Mouse (Mus musculus) naive thymus-derived CD4-positive, alpha-beta T cell, adult 5 months (primary cell): ENCODE results near the gene C2cd2l. TPM values are rescaled to one million over a fixed set of nuclear protein-coding genes. Genes with fewer than 3 reads are reported as not detected.

ENCODE experiments used
- polyA plus RNA-seq: library from polyadenylated mRNA; unstranded; fragments of 100-300 nt; shearing (Covaris generic); gene quantifications from one replicate; pipeline ENCODE4 v1.2.1, GENCODE M21; 2017

C2cd2l gene
- 19.9 TPM for polyA plus RNA-seq

GRCm38 (mm10) chr9:44319887-44320798 lies at the start of gene C2cd2l:
TSS of gene C2cd2l (minus strand) at chr9:44320285.

GRCm38 (mm10) chr9:44361190-44361917 lies 41.3 kb upstream of the C2cd2l start, which contains the start of gene Vps11:
TSS of gene Vps11 (minus strand) at chr9:44361670.

GRCm38 (mm10) chr9:44343781-44344421 lies 23.8 kb upstream of the C2cd2l start, which contains the start of gene Hmbs:
TSS of gene Hmbs (minus strand) at chr9:44344228.

DNA sequence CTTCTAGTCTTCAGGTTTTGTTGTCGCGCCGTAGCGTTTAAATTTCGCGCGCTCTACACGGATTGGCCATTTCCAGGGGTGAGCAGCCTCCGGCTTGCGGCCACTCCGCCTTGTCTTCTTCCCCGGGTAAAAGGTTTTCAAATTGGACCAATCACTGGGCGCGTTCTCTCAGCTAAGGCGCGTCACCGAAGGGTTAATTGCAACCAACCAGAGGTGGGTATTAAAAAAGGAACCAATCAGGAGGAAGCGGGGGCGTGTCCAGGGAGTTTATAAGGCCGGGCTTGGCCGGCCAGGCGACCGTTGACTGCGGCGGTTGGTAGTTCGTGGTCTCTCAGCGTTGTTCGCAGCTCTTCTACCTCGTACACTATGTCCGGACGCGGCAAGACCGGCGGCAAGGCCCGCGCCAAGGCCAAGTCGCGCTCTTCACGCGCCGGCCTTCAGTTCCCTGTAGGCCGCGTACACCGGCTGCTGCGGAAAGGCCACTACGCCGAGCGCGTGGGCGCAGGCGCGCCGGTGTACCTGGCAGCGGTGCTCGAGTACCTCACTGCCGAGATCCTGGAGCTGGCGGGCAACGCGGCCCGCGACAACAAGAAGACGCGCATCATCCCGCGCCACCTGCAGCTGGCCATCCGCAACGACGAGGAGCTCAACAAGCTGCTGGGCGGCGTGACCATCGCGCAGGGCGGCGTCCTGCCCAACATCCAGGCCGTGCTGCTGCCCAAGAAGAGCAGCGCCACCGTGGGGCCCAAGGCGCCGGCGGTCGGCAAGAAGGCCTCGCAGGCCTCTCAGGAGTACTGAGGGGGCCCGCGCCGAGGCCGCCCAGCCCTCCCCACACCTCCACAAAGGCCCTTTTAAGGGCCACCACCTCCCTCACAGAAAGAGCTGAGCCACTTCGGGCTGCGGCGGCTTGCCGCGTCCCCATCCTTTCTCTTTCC lies 14.6 kb upstream of the C2cd2l start, which contains the start of gene H2afx:
H2afx (plus strand) TSS at position 299 of the 935 bp plus-strand sequence.

DNA sequence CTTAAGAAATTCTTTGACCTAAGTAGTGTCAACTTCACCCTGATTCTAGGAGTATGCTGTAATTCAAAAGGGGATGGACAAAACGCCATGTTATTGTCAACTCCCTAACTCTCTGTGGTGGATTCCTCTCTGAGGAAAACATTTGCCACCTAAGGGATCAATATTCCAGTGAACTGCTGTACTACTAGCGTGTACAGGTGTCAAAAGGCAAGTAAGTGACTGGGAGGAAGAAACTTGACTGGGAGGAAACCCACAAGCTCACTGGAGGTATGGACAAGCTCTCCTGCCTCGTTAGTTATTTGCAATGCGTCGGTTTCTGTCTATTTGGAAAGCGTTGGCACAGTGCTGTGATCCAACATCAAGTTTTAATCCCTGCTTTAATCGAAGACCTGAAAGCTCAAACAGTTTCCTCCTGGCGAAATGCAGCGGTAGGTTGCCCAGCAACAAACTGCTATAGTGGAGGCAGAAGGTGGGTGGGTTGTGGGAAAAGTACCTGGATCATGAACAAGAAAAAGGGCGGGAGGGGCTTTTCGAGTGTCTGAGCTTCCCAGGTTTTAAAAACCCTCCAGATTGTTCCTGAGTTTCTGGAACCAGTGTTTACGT lies 5.8 kb upstream of the C2cd2l start, which contains the start of gene Dpagt1:
Dpagt1 (plus strand) TSS at position 252 of the 603 bp plus-strand sequence.

DNA sequence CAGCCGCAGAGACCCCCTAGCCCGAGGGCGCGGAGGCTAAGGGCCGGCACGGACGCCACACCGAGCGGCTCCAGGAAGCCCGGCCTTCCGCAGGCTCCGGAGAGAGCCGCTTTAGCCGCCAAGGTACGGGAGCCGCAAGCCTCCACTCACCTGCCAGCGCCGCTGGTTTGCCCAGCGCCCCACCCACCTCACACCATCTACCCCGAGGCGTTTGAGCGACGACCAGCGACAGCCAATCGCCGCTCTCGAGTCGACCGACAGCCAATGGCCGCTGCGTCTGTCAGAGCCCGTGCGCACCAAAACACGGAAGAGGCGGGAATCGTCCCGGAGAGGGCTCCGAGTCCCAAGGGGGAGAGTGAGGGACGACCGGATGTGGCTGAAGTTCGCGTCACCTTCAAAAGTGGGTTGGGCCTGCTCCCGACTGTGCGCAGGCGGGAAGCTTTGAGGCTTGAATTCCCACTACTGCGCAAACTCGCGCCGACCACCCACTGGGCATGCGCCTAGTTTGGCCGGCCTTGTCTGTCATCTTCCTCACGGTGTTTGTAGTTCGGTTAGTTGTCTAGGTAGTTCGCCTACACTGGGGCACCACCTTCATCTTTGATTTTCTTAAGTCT lies 14.5 kb downstream of the C2cd2l start, which contains the start of gene Hinfp:
Hinfp (minus strand) TSS at position 206 of the 614 bp plus-strand sequence.

GRCm38 (mm10) chr9:44288076-44288958 lies 31.8 kb downstream of the C2cd2l start, which contains the start of gene Abcg4:
TSS of gene Abcg4 (minus strand) at chr9:44288615.

GRCm38 (mm10) chr9:44268432-44268831 lies 51.7 kb downstream of the C2cd2l start, which contains the start of gene Nlrx1:
TSS of gene Nlrx1 (minus strand) at chr9:44268599.

Other genes starting within 250 kb of the C2cd2l start
- gene Mfrp, start 218.6 kb downstream of the C2cd2l start, polyA plus RNA-seq: not detected
- gene C1qtnf5, start 213.0 kb downstream of the C2cd2l start, polyA plus RNA-seq: not detected
- gene Gm49380, start 206.8 kb downstream of the C2cd2l start, polyA plus RNA-seq: not detected
- 20.6 TPM for gene Rnf26, start 206.8 kb downstream of the C2cd2l start, polyA plus RNA-seq
- 0.70 TPM for gene Mcam, start 185.8 kb downstream of the C2cd2l start, polyA plus RNA-seq
- gene Cbl, start 86.2 kb downstream of the C2cd2l start, polyA plus RNA-seq: 46.8 TPM
- gene Ccdc153, start 79.6 kb downstream of the C2cd2l start, polyA plus RNA-seq: not detected
- gene Pdzd3, start 68.8 kb downstream of the C2cd2l start, polyA plus RNA-seq: not detected
- gene Nlrx1, start 51.7 kb downstream of the C2cd2l start, polyA plus RNA-seq: 2.9 TPM
- not detected for gene Abcg4, start 31.7 kb downstream of the C2cd2l start, polyA plus RNA-seq
- gene Hinfp, start 14.6 kb downstream of the C2cd2l start, polyA plus RNA-seq: 49.0 TPM
- gene Dpagt1, start 5.7 kb upstream of the C2cd2l start, polyA plus RNA-seq: 6.6 TPM
- 62.7 TPM for gene H2afx, start 14.4 kb upstream of the C2cd2l start, polyA plus RNA-seq
- gene Hmbs, start 23.9 kb upstream of the C2cd2l start, polyA plus RNA-seq: 20.3 TPM
- 73.9 TPM for gene Vps11, start 41.4 kb upstream of the C2cd2l start, polyA plus RNA-seq
- gene Hyou1, start 59.2 kb upstream of the C2cd2l start, polyA plus RNA-seq: 16.9 TPM
- 15.1 TPM for gene Slc37a4, start 76.6 kb upstream of the C2cd2l start, polyA plus RNA-seq
- 2,678 TPM for gene Rps25, start 86.9 kb upstream of the C2cd2l start, polyA plus RNA-seq
- 80.8 TPM for gene Trappc4, start 87.3 kb upstream of the C2cd2l start, polyA plus RNA-seq
- gene Ccdc84, start 98.3 kb upstream of the C2cd2l start, polyA plus RNA-seq: 39.8 TPM
- not detected for gene Foxr1, start 120.9 kb upstream of the C2cd2l start, polyA plus RNA-seq
- not detected for gene Upk2, start 134.7 kb upstream of the C2cd2l start, polyA plus RNA-seq
- 22.3 TPM for gene Bcl9l, start 162.5 kb upstream of the C2cd2l start, polyA plus RNA-seq
- 3.2 TPM for gene Cxcr5, start 241.6 kb upstream of the C2cd2l start, polyA plus RNA-seq